Mouse (Mus musculus): ENCODE data around the gene Gch1. TPM values are rescaled to one million over a fixed set of nuclear protein-coding genes. Genes with fewer than 3 reads are reported as not detected.

Gene Gch1
- polyA plus RNA-seq (2015; fragmentation: Nextera tagmentation; extraction: Ambion mirVana): 3.0 and 4.4 TPM in 2 replicates

DNA sequence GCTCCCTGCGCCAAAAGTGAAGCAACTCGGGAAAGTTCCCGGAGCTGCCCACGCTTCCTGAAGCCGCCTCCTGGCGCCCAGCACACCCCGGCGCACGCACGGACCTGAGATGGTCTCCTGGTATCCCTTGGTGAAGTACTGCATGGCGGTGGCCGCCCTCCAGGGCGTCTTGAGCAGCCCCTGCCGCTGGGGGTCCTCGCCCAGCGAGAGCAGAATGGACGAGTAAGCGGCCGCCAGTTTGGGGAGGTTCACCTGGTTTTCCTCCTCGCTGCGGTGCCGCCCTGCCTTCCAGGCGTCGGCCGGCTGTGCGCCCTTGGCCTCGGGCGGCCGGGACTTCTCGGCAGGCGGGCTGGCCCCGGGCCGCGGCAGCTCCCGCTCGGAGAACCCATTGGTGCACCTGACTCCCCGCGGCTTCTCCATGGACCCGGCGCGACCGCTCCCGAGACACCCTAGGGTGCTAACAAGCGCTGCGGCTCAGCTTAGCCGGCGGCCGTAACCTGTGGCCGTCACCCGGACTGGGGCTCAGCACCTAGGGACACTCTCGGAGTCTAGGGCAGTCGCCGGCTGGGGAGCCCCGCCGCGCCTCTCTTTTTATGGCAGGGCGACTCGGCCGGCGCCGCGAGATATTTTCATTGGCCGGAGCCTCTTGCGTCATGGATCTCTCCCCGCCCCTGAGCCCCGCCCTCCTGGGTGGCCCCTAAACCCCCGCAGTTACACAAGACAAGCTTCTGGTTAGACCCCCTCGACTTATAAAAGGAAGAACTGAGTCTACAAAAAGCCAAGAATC is at the start of gene Gch1:
Gene Gch1 (minus strand): TSS at position 566 of the 787 bp plus-strand sequence.
- Histone ChIP-seq H3K4me2 (peak within 1 kb of the TSS; percentile 99), H3K27ac (no peak within 1 kb of the TSS), H3K27me3 (peaks cover 22% of the 10 kb centered on the region), H3K36me3 (no peaks in the 10 kb centered on the region), H3K4me3 (peak within 1 kb of the TSS; percentile 82), H3K9ac (peak within 1 kb of the TSS; percentile 77), H3K9me3 (no peaks in the 10 kb centered on the region), H3K4me1 (replicated peaks) (peaks cover 9% of the 10 kb centered on the region)
- under 1% methylated on average over 68 of the region's 68 CpGs for whole genome bisulfite sequencing
- ATAC-seq (ENCODE audit: low FRiP score): peak; percentile 94

DNA sequence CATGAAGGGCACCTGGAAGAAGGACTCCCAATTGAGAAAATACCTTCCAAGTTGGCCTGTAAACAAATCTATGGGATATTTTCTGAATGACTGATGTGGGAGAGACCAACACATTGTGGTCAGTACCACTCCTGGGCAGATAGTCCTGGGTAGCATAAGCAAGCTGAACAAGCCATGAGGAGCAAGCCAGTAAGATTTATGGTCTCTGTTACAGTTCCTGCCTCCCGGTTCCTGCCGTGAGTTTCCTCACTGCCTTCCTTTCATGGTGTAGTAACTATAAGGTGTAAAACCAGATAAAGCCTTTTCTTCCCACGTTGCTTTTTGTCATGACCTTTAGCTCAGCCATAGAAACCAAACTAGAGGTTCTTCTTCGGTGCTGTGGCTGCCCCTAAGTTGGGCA is 48.1 kb upstream of the Gch1 start:
- no peak for ATAC-seq (ENCODE audit: low FRiP score)
- Histone ChIP-seq H3K9me3 (peaks cover 7% of the 10 kb centered on the region), H3K27ac (no peak overlapping the region), H3K36me3 (peaks cover 18% of the 10 kb centered on the region), H3K27me3 (no peaks in the 10 kb centered on the region), H3K4me2 (no peak overlapping the region), H3K4me1 (replicated peaks) (no peaks in the 10 kb centered on the region), H3K9ac (no peak overlapping the region), H3K4me3 (no peak overlapping the region)
- WGBS: 88% methylated on average over 4 of the region's 4 CpGs

DNA sequence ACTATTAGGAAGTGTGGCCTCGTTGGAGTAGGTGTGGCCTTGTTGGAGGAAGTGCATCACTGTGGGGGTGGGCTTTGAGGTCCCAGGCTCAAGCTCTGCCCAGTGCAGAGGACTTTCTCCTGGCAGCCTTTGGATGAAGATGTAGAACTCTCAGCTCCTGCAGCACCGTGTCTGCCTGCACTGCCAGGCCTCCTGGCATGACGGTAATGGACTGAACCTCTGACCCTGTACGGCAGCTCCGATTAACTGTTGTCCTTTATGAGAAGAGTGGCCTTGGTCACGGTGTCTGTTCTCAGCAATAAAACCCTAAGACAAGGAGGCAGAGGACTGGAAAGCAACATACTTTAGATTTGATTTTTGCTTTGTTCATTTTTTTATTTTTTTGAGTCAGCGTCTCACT is 47.3 kb upstream of the Gch1 start:
- peaks cover 12% of the 10 kb centered on the region for H3K36me3 ChIP-seq
- no peak overlapping the region for H3K4me2 ChIP-seq
- H3K4me3 ChIP-seq: no peak overlapping the region
- H3K9ac ChIP-seq: no peak overlapping the region
- peaks cover 7% of the 10 kb centered on the region for H3K9me3 ChIP-seq
- no peaks in the 10 kb centered on the region for H3K4me1 ChIP-seq (replicated peaks)
- ATAC-seq (ENCODE audit: low FRiP score): no peak
- H3K27ac ChIP-seq: no peak overlapping the region
- H3K27me3 ChIP-seq: no peaks in the 10 kb centered on the region
- 92% methylated on average over 7 of the region's 7 CpGs for WGBS

DNA sequence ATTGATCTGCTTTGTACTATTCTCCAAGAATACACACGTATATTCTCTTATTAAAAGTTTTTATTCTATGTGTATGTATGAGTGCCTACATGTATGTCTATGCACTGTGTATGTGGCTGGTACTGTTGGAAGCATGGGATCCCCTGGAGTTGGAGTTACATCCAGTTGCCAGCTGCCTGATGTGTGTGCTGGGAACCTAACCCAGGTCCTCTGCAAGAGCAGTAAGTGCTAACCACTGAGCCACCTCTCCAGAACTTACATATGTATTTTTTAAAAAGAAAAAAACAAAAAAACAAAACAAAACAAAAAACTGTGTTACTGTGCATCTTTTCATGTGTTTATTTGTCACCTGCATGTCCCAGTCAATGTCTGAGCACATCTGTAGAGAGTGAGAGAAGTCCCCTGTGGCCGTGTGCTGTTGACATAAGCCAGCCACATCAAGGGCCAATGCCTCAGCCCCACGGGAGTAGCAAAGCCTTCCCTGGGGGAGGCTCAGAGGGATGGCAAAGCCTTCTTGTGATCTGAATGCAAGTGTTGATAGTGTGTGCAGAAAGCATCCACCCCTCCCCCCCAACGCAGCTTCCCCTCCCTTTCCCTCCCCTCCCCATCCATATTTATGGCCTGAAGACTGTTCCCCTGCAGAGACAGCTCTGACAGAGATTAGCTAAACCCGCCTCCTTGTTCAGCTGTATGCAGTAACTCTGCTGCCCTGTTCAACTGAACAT is 45.5 kb upstream of the Gch1 start:
- 75% methylated on average over 5 of the region's 5 CpGs for WGBS
- no peak for ATAC-seq (ENCODE audit: low FRiP score)
- Histone ChIP-seq H3K4me3 (no peak overlapping the region), H3K9me3 (peaks cover 7% of the 10 kb centered on the region), H3K4me1 (replicated peaks) (no peaks in the 10 kb centered on the region), H3K27ac (no peak overlapping the region), H3K9ac (no peak overlapping the region), H3K4me2 (no peak overlapping the region), H3K27me3 (no peaks in the 10 kb centered on the region), H3K36me3 (no peaks in the 10 kb centered on the region)

DNA sequence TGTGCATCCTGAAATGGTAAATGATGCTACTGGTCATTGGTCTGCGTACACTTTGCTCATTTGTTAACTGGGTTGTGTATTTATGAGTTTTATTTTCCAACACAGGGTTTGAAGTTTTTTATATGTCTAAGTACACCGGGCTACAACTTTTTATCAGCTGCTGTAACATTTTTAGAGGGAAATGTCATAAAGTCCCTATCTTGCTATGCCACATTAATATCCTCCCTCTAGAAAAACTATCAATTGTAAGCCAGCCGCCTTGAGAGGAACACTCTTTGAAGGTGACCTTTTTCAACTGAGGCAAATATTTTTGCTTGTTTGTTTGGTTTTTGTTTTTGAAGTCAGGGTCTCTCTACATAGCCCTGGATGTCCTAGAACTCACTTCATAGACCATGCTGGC is 44.8 kb upstream of the Gch1 start:
- no peak overlapping the region for H3K27ac ChIP-seq
- no peaks in the 10 kb centered on the region for H3K4me1 ChIP-seq (replicated peaks)
- H3K4me3 ChIP-seq: no peak overlapping the region
- WGBS: 96% methylated on average over 3 of the region's 3 CpGs
- H3K4me2 ChIP-seq: no peak overlapping the region
- ATAC-seq (ENCODE audit: low FRiP score): no peak
- no peak overlapping the region for H3K9ac ChIP-seq
- H3K36me3 ChIP-seq: no peaks in the 10 kb centered on the region
- no peaks in the 10 kb centered on the region for H3K27me3 ChIP-seq
- peaks cover 7% of the 10 kb centered on the region for H3K9me3 ChIP-seq

DNA sequence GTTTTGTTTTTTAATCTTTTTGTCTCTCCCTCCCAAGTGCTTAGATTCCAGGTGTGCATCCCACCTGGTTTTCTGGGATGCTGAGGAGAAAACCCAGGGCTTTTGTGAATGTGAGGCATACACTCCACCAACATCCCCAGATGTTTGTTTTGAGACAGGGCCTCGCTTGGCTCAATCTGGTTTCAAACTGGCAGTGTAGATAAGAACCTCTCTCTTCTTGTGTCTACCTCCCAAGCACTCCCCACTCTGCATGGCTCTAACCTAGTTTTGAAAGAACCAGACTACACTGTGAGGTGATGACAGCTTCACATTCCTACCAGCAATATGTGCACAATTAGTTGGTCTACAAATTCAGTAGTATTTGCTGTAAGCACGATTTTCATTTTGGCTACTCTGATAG is 44.4 kb upstream of the Gch1 start:
- Histone ChIP-seq H3K4me1 (replicated peaks) (no peaks in the 10 kb centered on the region), H3K4me2 (no peak overlapping the region), H3K9ac (no peak overlapping the region), H3K27ac (no peak overlapping the region), H3K4me3 (no peak overlapping the region), H3K27me3 (no peaks in the 10 kb centered on the region), H3K9me3 (peaks cover 7% of the 10 kb centered on the region), H3K36me3 (no peaks in the 10 kb centered on the region)
- ATAC-seq (ENCODE audit: low FRiP score): no peak
- 74% methylated on average over 2 of the region's 2 CpGs for WGBS

DNA sequence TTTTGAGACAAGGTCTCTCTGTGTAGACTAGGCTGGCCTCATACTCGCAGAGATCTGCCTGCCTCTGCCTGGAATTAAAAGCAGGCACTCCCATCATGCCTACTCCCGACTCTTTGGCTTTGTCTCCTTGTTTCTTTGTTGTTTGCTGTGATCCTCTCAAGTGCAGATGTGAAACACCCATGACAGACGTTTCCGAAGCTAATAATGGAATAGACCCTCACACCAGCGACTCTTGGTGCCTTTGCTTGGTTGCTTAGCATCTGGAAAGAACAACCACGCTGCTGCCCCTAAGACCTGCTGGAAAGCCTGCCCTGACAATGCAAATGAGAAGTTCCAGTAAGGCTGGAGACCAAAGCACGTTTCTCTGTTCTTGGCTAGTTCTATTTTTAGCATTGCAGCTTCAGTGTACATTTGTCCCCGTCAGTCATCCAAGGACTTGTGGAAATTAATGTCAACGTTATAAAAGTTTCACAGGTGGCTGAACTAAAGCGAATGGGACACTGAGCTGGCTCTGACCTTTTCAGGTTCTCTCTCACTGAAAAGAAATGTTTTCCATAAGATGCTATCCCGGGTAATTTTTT is 40.7 kb upstream of the Gch1 start:
- H3K27me3 ChIP-seq: no peaks in the 10 kb centered on the region
- no peak overlapping the region for H3K4me2 ChIP-seq
- H3K36me3 ChIP-seq: no peaks in the 10 kb centered on the region
- H3K9ac ChIP-seq: no peak overlapping the region
- H3K4me1 ChIP-seq (replicated peaks): no peaks in the 10 kb centered on the region
- H3K4me3 ChIP-seq: no peak overlapping the region
- WGBS: 83% methylated on average over 11 of the region's 11 CpGs
- H3K9me3 ChIP-seq: no peaks in the 10 kb centered on the region
- ATAC-seq (ENCODE audit: low FRiP score): no peak
- no peak overlapping the region for H3K27ac ChIP-seq

DNA sequence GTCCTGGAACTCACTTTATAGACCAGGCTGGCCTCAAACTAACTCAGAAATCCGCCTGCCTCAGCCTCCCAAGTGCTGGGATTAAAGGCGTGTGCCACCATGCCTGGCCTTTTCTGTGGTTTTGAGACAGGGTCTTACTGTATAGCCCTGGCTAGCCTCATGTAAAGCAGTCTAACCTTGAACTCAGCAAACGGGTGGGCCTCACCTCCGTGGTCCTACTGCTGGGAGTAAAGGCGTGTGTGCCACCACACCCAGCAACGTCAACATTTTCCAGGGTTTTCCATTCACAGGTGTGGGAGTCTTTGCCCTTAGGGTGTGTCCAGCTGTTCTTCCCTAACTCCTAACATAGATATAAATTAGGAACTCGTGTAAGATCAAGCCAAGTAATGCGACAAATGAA is 36.7 kb upstream of the Gch1 start:
- no peak for ATAC-seq (ENCODE audit: low FRiP score)
- H3K4me3 ChIP-seq: no peak overlapping the region
- WGBS: 92% methylated on average over 8 of the region's 8 CpGs

DNA sequence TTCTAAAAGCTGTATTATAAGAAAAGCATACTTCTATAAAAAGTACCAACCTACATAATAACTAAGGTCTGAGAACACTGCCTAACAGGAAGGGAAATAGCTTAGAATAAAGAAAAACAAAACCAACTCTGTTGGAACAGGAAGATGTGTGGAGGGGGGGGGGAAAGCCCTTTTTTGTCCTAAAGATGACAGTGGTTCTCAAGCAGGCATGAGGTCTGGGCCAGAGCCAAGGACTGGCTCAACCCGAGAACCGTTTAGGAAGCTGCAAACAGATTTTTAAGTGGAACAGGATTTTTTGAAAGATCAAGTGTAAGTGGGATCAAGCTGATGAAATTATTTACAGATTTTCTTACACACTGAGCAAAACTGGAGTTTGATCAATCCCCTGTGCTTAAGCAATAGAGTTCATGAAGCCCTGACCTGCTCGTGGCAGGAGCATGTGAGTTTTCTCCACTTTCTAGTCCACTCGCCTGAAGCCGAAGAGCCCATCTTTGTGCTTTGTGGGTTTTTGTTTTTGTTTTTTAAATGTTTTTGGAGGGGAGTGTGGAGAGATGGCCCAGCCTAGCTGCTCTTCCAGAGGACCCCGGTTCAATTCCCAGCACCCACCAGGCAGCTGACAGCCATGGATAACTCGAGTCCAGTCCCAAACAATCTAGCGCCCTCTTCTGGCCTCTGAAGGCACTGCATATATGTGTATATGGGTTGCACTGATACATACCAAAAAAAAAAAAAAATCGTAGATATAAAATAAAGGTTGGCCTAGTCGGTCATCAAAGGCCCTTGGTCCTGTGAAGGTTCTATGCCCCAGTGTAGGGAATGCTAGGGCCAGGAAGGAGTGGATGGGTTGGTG is 35.5 kb upstream of the Gch1 start:
- Histone ChIP-seq H3K4me2 (no peak overlapping the region), H3K27me3 (no peaks in the 10 kb centered on the region), H3K36me3 (no peaks in the 10 kb centered on the region), H3K9me3 (no peaks in the 10 kb centered on the region), H3K27ac (no peak overlapping the region), H3K9ac (no peak overlapping the region), H3K4me3 (no peak overlapping the region), H3K4me1 (replicated peaks) (no peaks in the 10 kb centered on the region)
- WGBS: 83% methylated on average over 10 of the region's 10 CpGs
- ATAC-seq (ENCODE audit: low FRiP score): no peak

More for the DNA sequence above, 36.7 kb upstream of the Gch1 start:
- no peak overlapping the region for H3K4me2 ChIP-seq
- no peaks in the 10 kb centered on the region for H3K27me3 ChIP-seq
- no peak overlapping the region for H3K27ac ChIP-seq
- no peaks in the 10 kb centered on the region for H3K36me3 ChIP-seq
- no peaks in the 10 kb centered on the region for H3K9me3 ChIP-seq
- no peaks in the 10 kb centered on the region for H3K4me1 ChIP-seq (replicated peaks)
- no peak overlapping the region for H3K9ac ChIP-seq

DNA sequence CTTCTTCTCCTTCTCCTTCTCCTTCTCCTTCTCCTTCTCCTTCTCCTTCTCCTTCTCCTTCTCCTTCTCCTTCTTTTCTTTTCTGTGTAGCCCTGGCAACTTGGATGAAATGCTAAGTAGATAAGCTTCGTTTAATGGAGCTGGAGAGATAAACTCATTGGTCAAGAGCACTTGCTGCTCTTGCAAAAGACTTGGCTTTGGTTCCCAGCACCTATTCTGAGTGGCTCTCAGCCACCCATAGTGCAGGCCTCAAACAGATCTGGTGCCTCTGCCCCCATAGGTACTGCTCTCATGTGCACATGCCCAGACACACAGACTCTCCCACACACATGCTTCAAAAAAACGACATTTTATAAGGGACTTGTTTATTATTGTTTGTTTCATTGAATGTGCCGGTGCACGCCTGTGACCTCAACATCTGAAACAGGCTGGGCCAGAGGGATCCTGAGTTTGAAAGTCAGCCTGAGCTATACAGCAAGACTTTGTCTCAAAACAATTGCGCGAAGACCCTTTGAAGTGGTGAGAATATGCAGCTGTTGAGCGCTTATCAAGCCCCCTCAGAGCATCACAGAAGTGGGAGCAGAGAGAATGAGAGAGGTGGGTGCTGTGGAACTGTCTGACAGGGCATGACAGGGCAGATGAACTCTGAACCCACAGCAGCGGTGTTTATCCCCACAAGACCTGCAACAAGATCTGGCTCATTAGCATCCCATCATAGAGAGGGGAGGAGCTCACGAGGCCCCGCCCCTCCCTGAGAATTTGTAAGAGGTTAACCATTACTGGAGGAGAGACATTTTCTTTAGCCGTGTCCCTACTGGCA is 33.6 kb upstream of the Gch1 start:
- H3K9ac ChIP-seq: no peak overlapping the region
- WGBS: 81% methylated on average over 11 of the region's 11 CpGs
- no peaks in the 10 kb centered on the region for H3K4me1 ChIP-seq (replicated peaks)
- no peaks in the 10 kb centered on the region for H3K36me3 ChIP-seq
- no peak overlapping the region for H3K27ac ChIP-seq
- no peaks in the 10 kb centered on the region for H3K9me3 ChIP-seq
- no peak overlapping the region for H3K4me2 ChIP-seq
- ATAC-seq (ENCODE audit: low FRiP score): no peak
- H3K4me3 ChIP-seq: no peak overlapping the region
- no peaks in the 10 kb centered on the region for H3K27me3 ChIP-seq

DNA sequence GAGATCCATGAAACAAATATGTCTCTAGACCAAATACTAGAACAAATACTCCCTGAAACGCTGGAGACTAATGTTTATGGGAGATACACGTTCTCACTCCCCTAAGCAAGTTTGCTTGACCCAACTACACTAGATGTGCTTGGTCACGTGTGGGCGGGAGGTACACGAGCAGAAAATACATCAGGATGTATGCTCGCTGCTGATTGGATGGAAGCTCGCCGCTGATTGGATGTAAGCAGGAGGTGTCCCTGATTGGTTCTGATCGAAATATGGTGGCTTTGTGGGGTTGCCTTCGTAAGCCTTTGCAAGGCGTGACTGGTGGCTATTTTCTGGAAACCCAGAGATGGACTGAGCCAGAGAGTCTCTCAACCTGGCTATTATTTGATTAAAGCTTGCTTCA is 32.4 kb upstream of the Gch1 start:
- H3K4me1 ChIP-seq (replicated peaks): no peaks in the 10 kb centered on the region
- no peaks in the 10 kb centered on the region for H3K27me3 ChIP-seq
- H3K9ac ChIP-seq: no peak overlapping the region
- H3K36me3 ChIP-seq: no peaks in the 10 kb centered on the region
- ATAC-seq (ENCODE audit: low FRiP score): no peak
- 87% methylated on average over 11 of the region's 11 CpGs for WGBS
- no peaks in the 10 kb centered on the region for H3K9me3 ChIP-seq
- no peak overlapping the region for H3K27ac ChIP-seq
- no peak overlapping the region for H3K4me3 ChIP-seq
- H3K4me2 ChIP-seq: no peak overlapping the region

Data from hindbrain, embryonic 13.5 days (tissue).